Mouse (Mus musculus) fat pad, adult 2 months (tissue): ENCODE measurements at regions not wholly inside any gene's neighbourhood (a gene's known extent, or its start where the extent isn't known, plus 50 kb on each side); places are given as distances from the start of the nearest gene placed in this dataset.

Source experiments
- DNase-seq: peaks from one replicate; pipeline ENCODE4 v3.0.0-alpha.2; 2011; ENCODE audit warnings: low read depth, low spot score; ENCODE audit errors: extremely low read depth

- DNase-seq, result no peak
These were observed 260.3 kb downstream of the Bcl11a start for GRCm38 (mm10) chr11:24338111-24338510.

- no peak for DNase-seq
These were observed 261.2 kb downstream of the Bcl11a start for GRCm38 (mm10) chr11:24339061-24339460.

GRCm38 (mm10) chr11:24340677-24341076 is 262.8 kb downstream of the Bcl11a start:
- DNase-seq, result no peak

GRCm38 (mm10) chr11:24341650-24342049 is 263.8 kb downstream of the Bcl11a start:
- DNase-seq, result no peak

GRCm38 (mm10) chr11:24342176-24342575 is 264.3 kb downstream of the Bcl11a start:
- DNase-seq, result no peak

GRCm38 (mm10) chr11:24342732-24343131 is 264.9 kb downstream of the Bcl11a start:
- no peak for DNase-seq

GRCm38 (mm10) chr11:24347225-24347624 is 269.4 kb downstream of the Bcl11a start:
- no peak for DNase-seq

- no peak for DNase-seq
These were observed 270.9 kb downstream of the Bcl11a start for GRCm38 (mm10) chr11:24348741-24349140.

GRCm38 (mm10) chr11:24349967-24350643 is 272.2 kb downstream of the Bcl11a start:
- no peak for DNase-seq

- no peak for DNase-seq
These were observed 273.0 kb downstream of the Bcl11a start for GRCm38 (mm10) chr11:24350839-24351238.

- peak; percentile 81 for DNase-seq
These were observed 274.2 kb downstream of the Bcl11a start for GRCm38 (mm10) chr11:24352071-24352470.

- DNase-seq, result no peak
These were observed 275.2 kb downstream of the Bcl11a start for GRCm38 (mm10) chr11:24353056-24353455.

- DNase-seq, result no peak
These were observed 279.5 kb downstream of the Bcl11a start for GRCm38 (mm10) chr11:24357388-24357787.

- no peak for DNase-seq
These were observed 281.2 kb downstream of the Bcl11a start for GRCm38 (mm10) chr11:24359086-24359485.

GRCm38 (mm10) chr11:24361998-24362687 is 284.3 kb downstream of the Bcl11a start:
- no peak for DNase-seq

GRCm38 (mm10) chr11:24362688-24363035 is 284.8 kb downstream of the Bcl11a start:
- no peak for DNase-seq

- DNase-seq, result no peak
These were observed 285.8 kb downstream of the Bcl11a start for GRCm38 (mm10) chr11:24363418-24364364.

- no peak for DNase-seq
These were observed 292.5 kb downstream of the Bcl11a start for GRCm38 (mm10) chr11:24370198-24370860.

- DNase-seq, result no peak
These were observed 293.2 kb downstream of the Bcl11a start for GRCm38 (mm10) chr11:24370861-24371686.

- DNase-seq, result no peak
These were observed 293.8 kb downstream of the Bcl11a start for GRCm38 (mm10) chr11:24371687-24371950.
